Mouse (Mus musculus) liver (tissue): ENCODE data around the gene Them7.

Experiments
- DNase-seq: peaks from one replicate; pipeline ENCODE4 v3.0.0-alpha.2; 2020; ENCODE audit warnings: mixed read lengths

Them7 gene

DNA sequence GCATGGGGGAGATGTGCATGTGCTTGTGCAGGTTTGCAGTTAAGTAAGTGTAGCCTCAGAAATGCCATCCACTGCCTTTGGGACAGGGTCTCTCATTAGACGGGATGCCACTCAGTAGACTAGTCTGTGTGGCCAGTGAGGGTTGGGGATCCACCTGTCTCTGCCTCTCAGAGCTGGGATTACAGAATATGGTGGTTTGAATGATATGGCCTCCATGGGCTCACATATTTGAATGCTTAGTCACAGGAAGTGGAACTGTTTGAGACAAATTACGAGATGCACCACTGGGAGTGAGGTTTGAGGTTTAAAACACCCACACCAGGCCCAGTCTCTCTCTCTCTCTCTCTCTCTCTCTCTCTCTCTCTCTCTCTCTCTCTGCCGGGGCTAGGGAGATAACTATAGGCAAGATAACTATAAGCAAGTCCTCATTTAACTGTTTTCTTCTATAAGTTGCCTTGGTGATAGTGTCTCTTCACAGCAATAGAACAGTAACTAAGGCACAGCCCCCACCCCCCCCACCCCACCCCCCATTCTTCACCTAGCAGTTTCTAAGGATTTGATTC is 156.7 kb downstream of the Them7 start:
- DNase-seq: no peak

DNA sequence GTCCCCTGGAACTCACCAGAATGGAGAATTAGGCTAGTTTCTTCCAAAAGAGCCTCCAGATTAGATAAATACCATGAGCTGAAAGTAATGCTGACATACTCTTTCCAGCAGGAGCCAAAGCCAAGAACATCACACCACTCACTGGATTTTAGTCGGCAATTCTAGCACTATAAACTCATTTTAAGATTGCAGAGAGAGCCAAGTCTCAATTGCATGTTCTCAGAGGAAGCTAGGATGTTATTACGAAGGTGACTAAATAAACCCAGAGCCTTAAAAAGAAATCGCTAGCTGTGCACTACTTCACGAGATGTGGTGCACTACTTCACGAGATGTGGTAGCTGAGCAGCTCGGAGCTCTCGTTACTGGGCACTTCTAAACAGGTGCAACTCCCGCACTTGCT is 158.9 kb downstream of the Them7 start:
- no peak for DNase-seq

DNA sequence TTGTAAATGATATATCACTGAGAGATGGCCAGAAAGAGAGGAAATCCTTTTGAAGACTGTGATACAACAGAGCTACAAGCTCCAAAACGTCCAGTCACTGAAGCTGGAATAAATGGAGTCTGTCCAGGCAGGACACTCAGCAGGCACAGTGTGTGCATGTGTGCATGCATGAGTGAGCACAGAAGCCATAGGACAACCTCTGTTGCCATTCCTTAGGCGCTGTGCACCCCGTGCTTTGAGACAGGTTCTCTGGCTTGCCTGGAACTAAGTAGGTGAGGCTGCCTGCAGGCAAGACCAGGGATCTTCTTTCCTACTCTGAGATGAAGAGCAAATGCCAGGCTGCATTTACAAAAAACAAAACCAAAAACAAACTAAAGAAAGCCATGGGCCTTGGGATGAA is 160.9 kb downstream of the Them7 start:
- DNase-seq: no peak

- DNase-seq: no peak
Observed at GRCm38 (mm10) chr2:105386418-105386817, 162.3 kb downstream of the Them7 start.

- no peak for DNase-seq
Observed at GRCm38 (mm10) chr2:105389007-105389890, 165.1 kb downstream of the Them7 start.

DNA sequence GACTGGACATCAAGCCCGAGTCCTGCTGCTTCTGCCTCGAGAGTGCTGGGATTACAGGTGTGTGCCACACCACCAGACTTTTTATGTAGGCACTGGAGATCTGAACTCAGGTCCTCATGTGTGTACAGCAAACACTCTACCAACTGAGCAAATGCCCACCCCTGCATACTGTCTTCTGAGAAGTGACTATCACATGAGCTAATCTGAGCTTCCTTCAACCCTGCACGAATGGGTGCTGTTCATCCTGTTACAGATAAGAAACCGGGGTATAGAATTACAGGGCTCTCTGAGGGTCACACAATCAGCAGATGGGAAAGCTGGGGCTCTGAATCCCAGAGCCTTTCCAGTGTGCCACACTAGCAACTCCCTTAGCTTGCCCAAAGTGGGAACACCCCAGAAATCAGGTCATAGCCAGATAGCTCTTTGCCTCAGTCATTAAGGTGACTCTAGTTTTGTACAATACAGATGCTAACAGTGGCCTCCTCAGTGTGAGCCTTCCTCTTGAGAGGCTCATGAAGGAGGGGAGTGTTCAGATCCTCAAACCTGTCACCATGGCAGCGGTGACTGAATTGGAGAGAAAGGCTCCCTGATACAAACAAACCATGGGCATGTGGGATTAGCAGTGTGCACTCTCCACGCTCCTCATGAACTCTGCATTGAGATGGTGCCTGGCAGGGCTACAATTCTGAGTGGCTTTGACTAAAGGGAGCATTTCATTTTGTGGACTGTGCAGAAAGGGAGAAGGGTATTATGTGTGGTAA is 166.7 kb downstream of the Them7 start:
- no peak for DNase-seq

DNA sequence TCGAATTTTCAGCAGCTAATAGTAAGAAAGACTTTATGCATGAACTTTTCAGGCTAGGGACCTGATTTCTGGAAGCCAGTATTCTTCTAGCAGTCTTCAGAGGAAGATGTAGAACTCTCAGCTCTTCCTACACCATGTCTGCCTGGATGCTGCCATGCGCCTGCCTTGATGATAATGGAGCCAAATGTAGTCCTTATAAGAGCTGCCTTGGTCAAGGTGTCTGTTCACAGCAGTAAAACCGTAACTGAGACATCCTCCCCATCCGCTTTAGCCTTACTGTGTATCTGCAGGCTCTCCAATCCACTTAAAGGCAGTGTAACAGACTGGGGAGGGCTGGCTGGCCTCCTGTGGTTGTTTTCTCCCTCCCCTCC is 167.3 kb downstream of the Them7 start:
- no peak for DNase-seq

DNA sequence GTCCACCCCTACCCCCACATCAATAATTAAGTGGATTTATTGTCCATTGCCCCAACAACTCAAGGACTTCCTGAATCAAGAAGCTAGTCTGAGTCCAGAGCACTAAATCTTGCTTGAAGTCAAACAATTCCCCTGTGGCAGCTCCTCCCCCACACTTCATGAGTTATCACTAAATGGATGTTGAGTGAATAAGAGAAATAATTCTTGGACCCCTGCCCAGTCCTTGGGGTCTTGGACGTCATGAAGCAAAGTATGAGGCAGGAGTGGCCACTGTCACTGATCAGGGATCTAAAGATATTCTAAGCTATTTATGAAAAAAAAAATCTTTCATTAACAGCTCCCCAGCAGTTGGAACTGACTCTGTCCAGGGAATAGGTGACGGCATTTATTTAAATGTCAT is 168.4 kb downstream of the Them7 start:
- no peak for DNase-seq

DNA sequence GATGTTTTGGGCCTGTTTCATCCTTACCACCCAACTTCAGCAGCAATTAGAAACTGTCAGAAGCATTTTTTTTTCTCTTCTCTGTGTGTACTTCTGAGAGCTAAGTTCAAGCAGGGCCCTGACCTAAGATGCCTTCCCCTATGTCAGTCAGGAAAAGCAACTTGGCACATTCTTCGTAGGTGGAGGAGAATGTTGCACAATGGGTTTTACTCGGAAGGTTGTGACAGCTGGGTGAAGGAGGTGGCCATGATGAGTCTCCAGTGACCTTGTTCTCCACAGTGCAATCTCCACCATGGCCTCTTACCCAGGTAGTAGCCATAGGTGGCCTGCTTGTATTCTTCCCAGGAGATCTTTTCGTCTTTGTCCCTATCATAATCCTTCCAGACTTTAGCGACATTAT is 170.3 kb downstream of the Them7 start:
- DNase-seq: no peak

DNA sequence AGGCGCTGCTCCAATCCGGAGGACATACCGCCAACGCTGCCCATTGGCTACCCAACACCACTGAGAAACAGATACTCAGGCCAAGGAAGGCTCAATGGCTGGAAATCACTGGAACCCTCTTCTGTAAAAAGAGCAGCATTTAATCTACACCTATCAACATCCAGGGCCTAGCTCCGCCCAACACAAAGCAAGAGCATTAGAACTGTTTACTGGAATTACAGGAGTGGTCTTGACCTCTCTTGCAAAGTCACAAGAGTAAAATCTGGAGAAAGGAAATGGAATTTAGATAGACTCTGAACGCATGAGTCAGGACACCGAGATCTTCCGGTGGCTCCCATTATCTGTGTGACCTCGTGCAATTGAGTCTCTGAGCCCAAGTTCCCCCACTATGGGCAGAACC is 171.9 kb downstream of the Them7 start:
- no peak for DNase-seq

- no peak for DNase-seq
Observed at GRCm38 (mm10) chr2:105397446-105398211, 173.5 kb downstream of the Them7 start.

DNA sequence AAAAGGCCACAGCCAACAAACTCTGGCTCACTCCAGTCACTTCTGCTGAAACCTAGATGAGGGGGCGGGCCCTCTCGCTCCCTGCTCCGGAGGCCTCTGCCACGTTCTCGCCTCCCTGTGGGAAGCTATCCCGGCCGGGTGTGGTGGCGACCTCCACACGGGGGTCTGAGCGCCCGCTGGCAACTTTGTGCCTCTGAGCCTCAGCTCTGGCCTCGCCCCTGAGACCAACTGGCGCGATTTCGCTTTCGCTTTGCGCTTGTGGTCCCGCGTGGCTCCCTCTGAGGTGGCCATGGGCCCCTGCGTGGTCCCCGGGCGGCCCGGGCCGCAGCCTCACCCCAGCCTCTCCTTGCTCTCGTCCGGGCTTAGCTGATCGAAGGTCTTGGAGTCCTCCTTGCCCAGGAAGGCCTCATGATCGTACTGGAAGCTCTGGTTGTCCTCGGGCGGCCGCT is 174.5 kb downstream of the Them7 start:
- DNase-seq: peak; percentile 52

- peak; percentile 85 for DNase-seq
Observed at GRCm38 (mm10) chr2:105399085-105399891, 175.2 kb downstream of the Them7 start, which contains the start of gene Rcn1. TSS of gene Rcn1 (minus strand) at chr2:105399319.

GRCm38 (mm10) chr2:105400558-105400957 is 176.4 kb downstream of the Them7 start:
- no peak for DNase-seq

DNA sequence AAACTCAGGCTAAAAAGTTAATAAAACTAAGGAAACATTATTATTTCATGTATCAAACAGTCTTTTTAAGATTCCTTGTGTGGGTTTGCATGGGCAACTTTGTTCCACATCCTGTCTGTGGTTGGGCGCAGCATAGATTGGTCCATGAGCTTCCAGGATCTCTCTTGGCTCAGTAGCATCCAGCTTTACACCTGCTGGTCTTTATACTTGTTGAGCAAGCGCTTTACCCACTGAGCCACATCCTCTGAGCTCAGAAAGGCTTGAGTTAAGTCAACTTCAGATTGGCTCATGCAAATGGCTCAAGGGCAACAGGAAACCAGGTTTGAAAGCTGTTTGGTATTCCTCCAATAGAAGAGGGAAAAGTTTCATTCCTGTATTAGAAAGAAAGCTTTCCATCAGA is 178.1 kb downstream of the Them7 start:
- no peak for DNase-seq

- no peak for DNase-seq
Observed at GRCm38 (mm10) chr2:105408511-105408910, 184.4 kb downstream of the Them7 start.

DNA sequence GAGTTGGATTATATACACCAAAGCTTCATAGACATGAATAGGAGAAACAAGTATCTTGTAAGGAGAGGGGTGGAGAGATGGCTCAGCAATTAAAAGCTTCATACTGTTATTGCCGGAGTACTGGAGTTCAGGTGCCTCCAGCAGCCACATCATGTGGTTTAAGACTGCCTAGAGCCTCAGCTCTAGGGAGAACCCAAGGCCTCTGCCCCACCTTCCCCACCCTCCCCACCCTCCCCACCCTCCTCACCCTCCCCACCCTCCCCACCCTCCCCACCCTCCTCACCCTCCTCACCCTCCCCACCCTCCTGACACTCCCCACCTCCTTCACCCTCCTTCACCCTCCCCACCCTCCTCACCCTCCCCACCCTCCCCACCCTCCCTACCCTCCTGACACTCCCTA is 185.1 kb downstream of the Them7 start:
- peak; percentile 31 for DNase-seq

DNA sequence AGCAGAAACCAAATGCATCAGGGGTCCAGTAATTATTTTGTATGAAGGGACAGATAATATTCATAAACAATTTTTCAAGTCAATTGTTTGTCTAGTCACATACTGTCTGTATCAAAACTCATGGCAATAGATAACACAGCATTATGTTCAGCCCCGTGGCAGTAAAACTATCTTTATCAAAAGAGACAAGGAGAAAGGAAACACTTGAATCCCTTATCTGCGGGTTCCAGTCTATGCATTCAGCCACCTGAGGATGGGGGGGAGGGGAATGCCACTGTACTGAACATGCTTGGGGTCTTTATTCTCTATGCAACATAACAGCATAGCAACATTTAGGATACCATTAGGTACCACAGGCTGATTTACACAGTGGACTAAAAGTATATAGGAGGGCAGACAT is 190.2 kb downstream of the Them7 start:
- DNase-seq: peak; percentile 58

DNA sequence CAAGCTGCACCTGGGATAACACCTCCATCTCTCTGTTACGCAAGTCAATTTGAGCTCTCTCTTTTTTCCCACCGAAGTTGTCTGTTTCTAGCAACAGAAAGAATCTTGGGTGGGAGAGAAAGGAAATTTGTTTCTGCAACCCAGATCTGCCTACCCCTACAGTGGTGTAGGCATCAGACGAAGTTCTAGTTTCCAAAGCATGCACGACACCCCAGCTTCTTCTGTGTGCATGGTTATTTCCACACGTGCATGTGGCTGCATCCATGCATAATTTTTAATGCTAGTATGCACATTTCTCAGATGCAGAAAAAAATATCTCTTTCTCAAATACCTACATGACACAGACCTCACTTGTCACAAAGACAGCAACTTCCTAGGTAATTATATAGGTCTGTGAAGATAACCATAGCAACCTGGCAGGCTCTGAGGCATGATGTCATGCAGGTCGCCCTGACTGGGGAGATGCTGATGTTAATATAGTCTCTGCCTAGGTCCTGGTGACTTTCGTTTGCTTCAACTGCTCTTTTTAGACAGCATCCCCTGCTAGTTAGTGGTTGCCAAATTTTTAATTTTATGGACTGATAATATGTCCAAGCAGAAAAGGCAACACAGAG is 192.0 kb downstream of the Them7 start:
- no peak for DNase-seq

DNA sequence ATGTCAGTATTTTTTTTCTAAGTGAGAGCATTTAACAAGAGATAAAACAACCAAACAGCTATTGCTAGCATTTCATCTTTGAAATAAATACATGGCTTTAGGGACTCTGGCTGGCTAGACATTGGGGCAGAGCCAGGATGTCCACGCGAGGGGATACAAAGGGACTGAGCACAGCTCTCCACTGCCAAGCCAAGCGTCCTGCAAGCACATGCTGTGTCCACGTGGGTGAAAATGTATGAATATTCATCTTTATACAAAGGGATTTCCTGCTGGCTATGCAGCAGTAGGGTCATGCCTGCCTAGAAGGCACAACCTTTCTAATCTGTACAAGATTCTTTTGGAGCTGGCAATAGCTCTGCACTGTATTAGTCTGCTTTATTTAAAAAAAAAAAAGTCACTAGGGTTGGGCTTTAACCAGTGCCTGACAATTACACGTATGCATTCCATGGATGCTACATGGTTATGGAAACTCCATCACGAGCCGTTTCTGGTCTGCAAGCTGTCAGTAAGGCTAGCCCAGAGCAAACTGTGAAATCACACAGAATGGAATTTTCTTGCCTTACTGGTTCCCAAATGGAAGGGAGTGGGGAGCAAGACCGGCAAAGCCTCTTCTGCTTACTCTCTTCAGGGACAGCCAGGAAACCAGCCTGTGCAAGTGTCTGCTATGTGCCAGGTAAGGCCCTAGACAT is 192.7 kb downstream of the Them7 start:
- no peak for DNase-seq

DNA sequence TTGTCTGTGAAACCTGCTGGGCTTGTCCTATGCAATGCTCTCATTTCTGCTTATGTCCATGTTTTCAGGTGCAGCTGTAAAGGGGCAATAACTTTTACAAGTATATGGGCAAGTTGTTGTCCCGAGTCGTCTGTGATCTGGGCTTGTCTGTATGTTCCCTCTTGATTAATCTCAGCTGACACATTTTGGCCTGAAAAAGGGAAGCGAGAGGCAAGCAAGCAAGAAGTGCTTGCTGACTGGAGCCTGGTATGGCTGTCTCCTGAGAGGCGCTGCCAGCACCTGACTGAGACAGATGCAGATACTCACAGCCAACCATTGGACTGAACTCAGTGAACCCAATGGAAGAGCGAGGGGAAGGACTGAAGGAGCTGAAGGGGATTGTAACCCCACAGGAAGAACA is 193.5 kb downstream of the Them7 start:
- no peak for DNase-seq
